Mouse (Mus musculus): ENCODE data around the gene Psmd4. TPM values are rescaled to one million over a fixed set of nuclear protein-coding genes. Genes with fewer than 3 reads are reported as not detected.
"Not testable (repeated sequence)": the region's sequence is repeated elsewhere in the genome, so short reads cannot be mapped to it uniquely, and the experiment has no call there.

Gene Psmd4
- polyA plus RNA-seq, 1 experiment from 2014 or later: 281 TPM

DNA sequence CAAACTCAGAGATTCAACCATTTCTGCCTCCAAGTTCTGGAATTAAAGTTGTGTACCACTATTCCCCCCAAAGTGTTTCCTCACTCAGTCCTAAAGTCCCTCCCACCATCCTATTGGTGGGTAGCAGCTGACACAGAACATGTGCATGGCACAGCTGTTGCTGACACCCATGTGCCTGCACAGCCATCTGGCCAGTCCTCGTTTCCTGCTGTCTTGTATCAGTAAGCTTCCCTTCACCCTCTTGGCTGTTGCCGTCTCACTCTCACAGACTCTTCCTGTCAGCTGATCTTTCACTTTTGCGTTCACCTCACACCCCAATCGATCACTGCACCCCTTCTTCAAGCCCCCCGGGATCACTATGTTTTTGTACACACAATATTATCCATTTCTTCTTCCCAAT lies 14.7 kb downstream of the Psmd4 start:
- Histone ChIP-seq H3K4me3 (ENCODE audit: low read length) (no peak overlapping the region), H3K27me3 (ENCODE audit: insufficient read depth, low read length) (no peaks in the 10 kb centered on the region), H3K27ac (ENCODE audit: low read length) (no peak overlapping the region), H3K4me2 (replicated peaks; ENCODE audit: low read depth, low read length) (no peak overlapping the region), H3K9me3 (ENCODE audit: low read length) (no peaks in the 10 kb centered on the region), H3K36me3 (ENCODE audit: insufficient read depth, low read length) (peaks cover 25% of the 10 kb centered on the region), H3K4me1 (ENCODE audit: insufficient read depth, low read length) (peaks cover 6% of the 10 kb centered on the region; the same call in 1 of the 2 replicates), H3K9ac (replicated peaks; ENCODE audit: low read length) (no peak overlapping the region)
- WGBS: 42% methylated on average over 5 of the region's 5 CpGs
- ATAC-seq (ENCODE audit: low FRiP score, low TSS enrichment): no peak

DNA sequence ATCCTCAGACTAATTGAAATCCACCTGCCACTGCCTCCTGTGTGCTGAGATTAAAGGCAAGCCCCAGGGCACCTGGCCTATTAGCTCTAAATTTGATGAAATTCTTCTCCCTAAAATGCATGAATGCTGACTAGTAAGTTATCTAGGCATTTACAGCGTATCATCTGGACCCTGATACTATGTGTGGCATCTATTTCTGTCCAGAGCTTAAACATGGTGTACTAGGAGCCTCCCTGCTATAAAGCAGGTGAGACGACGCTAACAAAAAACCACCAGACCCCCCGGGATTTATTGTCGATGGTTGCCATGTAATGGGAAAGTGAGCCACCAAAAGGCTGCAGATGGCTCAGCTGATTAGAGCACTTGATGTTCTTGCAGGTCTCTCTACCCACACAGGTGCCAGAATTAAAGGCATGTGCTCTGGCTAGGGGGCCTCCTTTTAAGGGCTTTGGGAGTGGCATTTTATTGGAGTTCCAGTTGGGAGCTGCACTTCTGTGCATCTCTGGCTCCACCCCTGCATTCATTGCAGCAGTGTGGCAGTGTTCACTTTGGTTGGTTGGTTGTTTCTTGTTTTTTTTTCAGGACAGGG lies 15.3 kb downstream of the Psmd4 start:
- no peak for ATAC-seq (ENCODE audit: low FRiP score, low TSS enrichment)
- Histone ChIP-seq H3K9me3 (ENCODE audit: low read length) (no peaks in the 10 kb centered on the region), H3K27me3 (ENCODE audit: insufficient read depth, low read length) (no peaks in the 10 kb centered on the region), H3K9ac (replicated peaks; ENCODE audit: low read length) (no peak overlapping the region), H3K4me3 (ENCODE audit: low read length) (no peak overlapping the region), H3K27ac (ENCODE audit: low read length) (no peak overlapping the region), H3K36me3 (ENCODE audit: insufficient read depth, low read length) (peaks cover 21% of the 10 kb centered on the region), H3K4me1 (ENCODE audit: insufficient read depth, low read length) (peaks cover 6% of the 10 kb centered on the region; the same call in 1 of the 2 replicates), H3K4me2 (replicated peaks; ENCODE audit: low read depth, low read length) (no peak overlapping the region)
- WGBS: 42% methylated on average over 5 of the region's 5 CpGs

DNA sequence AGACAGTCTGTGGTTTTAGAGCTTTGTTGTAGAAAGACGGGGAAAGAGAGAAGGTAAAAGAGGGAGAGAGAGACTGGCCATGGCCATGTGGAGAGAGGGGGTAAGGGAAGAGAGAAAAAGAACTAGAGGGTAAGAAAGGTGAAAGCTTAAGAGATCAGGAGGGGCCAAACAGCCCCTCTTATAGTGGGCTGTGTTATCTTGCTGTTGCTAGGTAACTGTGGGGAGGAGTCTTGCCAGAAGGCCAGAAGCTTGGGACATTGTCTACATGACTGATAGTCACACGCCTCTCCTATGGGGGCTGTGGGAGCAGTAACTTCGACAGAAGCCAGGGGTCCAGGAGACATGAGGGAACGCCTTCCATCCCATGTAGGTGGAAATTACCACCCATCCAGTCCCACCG lies 17.2 kb downstream of the Psmd4 start:
- H3K4me3 ChIP-seq (ENCODE audit: low read length): no peak overlapping the region
- H3K27ac ChIP-seq (ENCODE audit: low read length): no peak overlapping the region
- H3K9me3 ChIP-seq (ENCODE audit: low read length): no peaks in the 10 kb centered on the region
- WGBS: 55% methylated on average over 5 of the region's 5 CpGs
- no peak overlapping the region for H3K4me2 ChIP-seq (replicated peaks; ENCODE audit: low read depth, low read length)
- ATAC-seq (ENCODE audit: low FRiP score, low TSS enrichment): no peak
- H3K36me3 ChIP-seq (ENCODE audit: insufficient read depth, low read length): peaks cover 5% of the 10 kb centered on the region; the same call in 1 of the 2 replicates
- no peak overlapping the region for H3K9ac ChIP-seq (replicated peaks; ENCODE audit: low read length)
- H3K27me3 ChIP-seq (ENCODE audit: insufficient read depth, low read length): no peaks in the 10 kb centered on the region
- peaks cover 6% of the 10 kb centered on the region; the same call in 1 of the 2 replicates for H3K4me1 ChIP-seq (ENCODE audit: insufficient read depth, low read length)

DNA sequence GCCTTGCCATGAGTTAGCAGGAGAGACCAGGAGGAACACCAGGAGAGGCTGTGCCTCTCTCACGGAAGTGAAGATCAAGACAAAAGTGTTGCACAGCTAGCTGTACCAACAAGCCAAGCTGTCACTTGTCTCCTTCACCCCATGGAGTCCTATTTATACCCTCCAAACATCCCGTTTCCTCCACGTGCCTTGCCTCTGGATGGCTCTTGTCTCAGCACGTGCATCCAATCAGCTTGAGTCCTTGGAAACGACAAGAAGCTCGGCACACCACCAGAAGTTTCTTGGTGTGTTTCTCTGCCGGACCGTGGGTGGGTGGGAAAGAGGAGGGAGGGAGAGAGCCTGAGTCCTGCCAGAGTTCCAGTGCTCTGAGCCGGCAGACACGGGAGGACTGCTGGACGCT lies 17.9 kb downstream of the Psmd4 start:
- Histone ChIP-seq H3K27me3 (ENCODE audit: insufficient read depth, low read length) (no peaks in the 10 kb centered on the region), H3K4me3 (ENCODE audit: low read length) (no peak overlapping the region), H3K36me3 (ENCODE audit: insufficient read depth, low read length) (peaks cover under 1% of the 10 kb centered on the region; the same call in 1 of the 2 replicates), H3K4me2 (replicated peaks; ENCODE audit: low read depth, low read length) (no peak overlapping the region), H3K9ac (replicated peaks; ENCODE audit: low read length) (0 out of 2 replicates have a peak overlapping the region, but pooled peaks have one; percentile 35), H3K4me1 (ENCODE audit: insufficient read depth, low read length) (peaks cover 6% of the 10 kb centered on the region; the same call in 1 of the 2 replicates), H3K27ac (ENCODE audit: low read length) (no peak overlapping the region), H3K9me3 (ENCODE audit: low read length) (no peaks in the 10 kb centered on the region)
- WGBS: 30% methylated on average over 11 of the region's 11 CpGs
- 0 out of 2 replicates have a peak, but pooled peaks have one; percentile 25 for ATAC-seq (ENCODE audit: low FRiP score, low TSS enrichment)

DNA sequence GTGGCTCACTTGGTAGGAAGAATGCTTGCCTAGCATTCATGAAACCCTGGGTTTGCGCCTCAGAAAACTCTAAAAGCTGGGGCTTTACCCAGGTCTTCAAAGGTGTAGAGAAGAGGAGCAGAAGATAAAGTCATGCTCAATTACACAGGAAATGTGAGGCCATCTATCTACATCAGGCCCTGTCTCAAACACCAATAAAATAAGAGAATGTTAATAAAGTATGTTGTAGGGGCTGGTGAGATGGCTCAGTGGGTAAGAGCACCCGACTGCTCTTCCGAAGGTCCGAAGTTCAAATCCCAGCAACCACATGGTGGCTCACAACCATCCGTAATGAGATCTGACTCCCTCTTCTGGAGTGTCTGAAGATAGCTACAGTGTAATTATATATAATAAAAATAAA lies 21.5 kb downstream of the Psmd4 start:
- H3K27ac ChIP-seq (ENCODE audit: low read length); H3K27me3 ChIP-seq (ENCODE audit: insufficient read depth, low read length); H3K4me3 ChIP-seq (ENCODE audit: low read length); H3K4me1 ChIP-seq (ENCODE audit: insufficient read depth, low read length); H3K9me3 ChIP-seq (ENCODE audit: low read length); H3K9ac ChIP-seq (replicated peaks; ENCODE audit: low read length); H3K4me2 ChIP-seq (replicated peaks; ENCODE audit: low read depth, low read length); H3K36me3 ChIP-seq (ENCODE audit: insufficient read depth, low read length); ATAC-seq (ENCODE audit: low FRiP score, low TSS enrichment): not testable (repeated sequence)
- WGBS: 89% methylated on average over 5 of the region's 5 CpGs

DNA sequence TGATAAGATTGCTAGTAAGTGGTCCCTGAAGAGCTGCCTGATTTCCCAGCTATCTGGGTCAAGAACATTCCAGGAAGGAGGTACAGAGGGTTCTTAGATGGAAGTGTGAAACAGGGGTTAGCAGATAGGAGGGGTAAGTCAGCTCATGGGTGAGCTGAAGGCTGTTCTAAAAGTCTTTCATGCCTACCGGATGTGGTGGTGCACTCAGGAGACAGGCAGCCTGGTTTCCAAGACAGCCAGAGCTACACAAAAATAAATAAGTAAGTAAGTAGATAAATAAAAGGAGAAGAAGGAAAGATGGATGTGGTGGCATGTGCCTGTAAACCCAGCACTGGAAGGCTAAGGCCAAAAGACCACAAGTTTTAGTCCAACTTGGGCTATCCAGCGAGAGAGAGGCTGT lies 23.7 kb downstream of the Psmd4 start:
- Histone ChIP-seq H3K27ac (ENCODE audit: low read length) (no peak overlapping the region), H3K4me3 (ENCODE audit: low read length) (no peak overlapping the region), H3K9me3 (ENCODE audit: low read length) (no peaks in the 10 kb centered on the region), H3K27me3 (ENCODE audit: insufficient read depth, low read length) (no peaks in the 10 kb centered on the region), H3K4me2 (replicated peaks; ENCODE audit: low read depth, low read length) (no peak overlapping the region), H3K36me3 (ENCODE audit: insufficient read depth, low read length) (no peaks in the 10 kb centered on the region), H3K9ac (replicated peaks; ENCODE audit: low read length) (no peak overlapping the region), H3K4me1 (ENCODE audit: insufficient read depth, low read length) (peaks cover 9% of the 10 kb centered on the region)
- no peak for ATAC-seq (ENCODE audit: low FRiP score, low TSS enrichment)
- 81% methylated on average over 2 of the region's 2 CpGs for WGBS

DNA sequence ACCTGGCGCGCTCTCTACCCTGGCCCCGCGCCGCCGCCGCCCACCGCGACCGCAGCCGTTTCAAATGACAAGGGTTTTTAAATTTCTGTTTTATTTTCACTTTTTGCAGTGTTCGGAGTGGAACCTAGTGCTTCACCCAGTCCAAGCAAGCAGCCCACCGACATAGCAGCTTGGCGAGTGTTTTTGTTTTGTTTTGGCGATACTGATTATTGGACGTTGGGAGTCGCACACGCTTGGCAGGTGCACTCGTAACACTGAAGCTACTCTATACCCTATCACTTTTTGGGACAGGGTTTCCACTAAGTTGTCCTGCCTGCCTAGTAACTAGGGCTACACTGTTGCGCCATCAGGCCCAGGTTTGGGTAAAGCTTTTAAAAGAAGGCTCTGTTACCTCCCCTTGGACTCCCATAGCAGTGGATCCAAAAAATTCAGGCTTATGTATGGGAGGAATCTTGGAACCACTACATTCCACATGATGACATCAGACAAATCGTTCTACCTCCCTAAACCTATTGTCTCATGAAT lies 25.8 kb downstream of the Psmd4 start:
- 4% methylated on average over 21 of the region's 21 CpGs for WGBS
- no peak for ATAC-seq (ENCODE audit: low FRiP score, low TSS enrichment)
- no peaks in the 10 kb centered on the region for H3K9me3 ChIP-seq (ENCODE audit: low read length)
- H3K9ac ChIP-seq (replicated peaks; ENCODE audit: low read length): peak overlapping the region; percentile 80
- peak overlapping the region; percentile 99 for H3K27ac ChIP-seq (ENCODE audit: low read length)
- peak overlapping the region; percentile 80 for H3K4me3 ChIP-seq (ENCODE audit: low read length)
- no peaks in the 10 kb centered on the region for H3K27me3 ChIP-seq (ENCODE audit: insufficient read depth, low read length)
- H3K36me3 ChIP-seq (ENCODE audit: insufficient read depth, low read length): peaks cover 8% of the 10 kb centered on the region
- peaks cover 18% of the 10 kb centered on the region for H3K4me1 ChIP-seq (ENCODE audit: insufficient read depth, low read length)
- H3K4me2 ChIP-seq (replicated peaks; ENCODE audit: low read depth, low read length): peak overlapping the region; percentile 81

DNA sequence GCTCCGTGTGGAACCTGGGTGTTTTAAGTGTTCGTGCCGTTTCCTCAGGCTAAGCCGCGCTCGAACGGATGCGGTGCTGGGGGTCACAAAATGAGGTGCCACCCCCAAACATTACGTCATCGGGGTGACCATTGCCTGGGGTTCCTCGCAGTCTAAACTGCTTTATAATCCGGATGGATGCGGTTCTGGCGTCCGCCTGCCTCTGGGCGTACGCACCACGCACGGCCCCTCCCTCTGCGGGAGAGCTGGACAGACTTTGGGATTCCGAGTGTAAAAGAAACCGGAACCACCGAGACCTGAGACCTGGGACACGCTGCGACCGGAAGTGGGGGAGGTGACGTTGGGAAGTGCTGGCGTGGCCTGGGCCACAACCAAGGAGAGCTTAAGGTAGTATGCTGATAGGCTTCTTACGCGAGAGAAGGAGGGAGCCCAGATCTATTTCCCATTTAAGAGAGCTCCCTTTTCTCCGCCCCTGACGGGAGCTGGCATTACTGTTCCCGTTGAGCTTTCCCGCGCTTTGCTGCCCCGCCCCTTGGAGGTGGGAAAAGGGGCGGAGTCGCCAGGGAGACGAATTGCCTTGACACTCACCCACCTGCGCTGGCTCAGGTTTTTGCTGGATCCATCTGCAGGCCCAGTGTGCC lies 26.4 kb downstream of the Psmd4 start:
- WGBS: under 1% methylated on average over 40 of the region's 40 CpGs
- peak overlapping the region; percentile 99 for H3K27ac ChIP-seq (ENCODE audit: low read length)
- peak overlapping the region; percentile 80 for H3K4me3 ChIP-seq (ENCODE audit: low read length)
- H3K4me2 ChIP-seq (replicated peaks; ENCODE audit: low read depth, low read length): peak overlapping the region; percentile 81
- no peaks in the 10 kb centered on the region for H3K9me3 ChIP-seq (ENCODE audit: low read length)
- H3K9ac ChIP-seq (replicated peaks; ENCODE audit: low read length): peak overlapping the region; percentile 80
- peaks cover 13% of the 10 kb centered on the region for H3K36me3 ChIP-seq (ENCODE audit: insufficient read depth, low read length)
- H3K27me3 ChIP-seq (ENCODE audit: insufficient read depth, low read length): no peaks in the 10 kb centered on the region
- peaks cover 18% of the 10 kb centered on the region for H3K4me1 ChIP-seq (ENCODE audit: insufficient read depth, low read length)
- peak; percentile 80 for ATAC-seq (ENCODE audit: low FRiP score, low TSS enrichment)

DNA sequence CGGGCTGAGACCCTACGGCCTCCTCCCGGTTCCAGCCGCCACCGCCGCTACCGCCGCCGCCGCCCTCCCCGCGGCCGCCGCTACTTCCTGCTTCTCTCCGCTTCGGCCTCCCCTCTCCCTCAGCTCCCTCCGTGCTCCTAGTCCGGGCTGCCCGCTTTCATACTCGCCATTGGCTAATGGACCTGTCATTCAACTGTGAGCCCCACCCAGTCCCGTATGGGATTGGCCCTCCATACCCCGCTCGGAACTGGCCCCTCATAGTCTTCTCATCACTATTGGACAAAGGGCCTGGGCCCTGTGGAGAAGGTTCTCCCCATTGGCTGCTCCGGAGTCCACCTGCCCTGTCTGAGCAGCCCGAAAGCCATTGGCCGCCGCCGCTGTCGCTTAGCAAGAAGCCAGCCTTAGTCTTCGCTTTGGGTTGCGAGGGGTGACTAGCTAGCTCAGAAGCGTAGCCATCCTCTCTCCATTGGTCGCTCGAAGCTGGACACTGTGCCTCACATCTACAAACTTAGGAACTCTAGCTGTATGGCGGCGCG lies 27.0 kb downstream of the Psmd4 start, which contains the start of gene Zfp687:
Gene Zfp687, minus strand, starts transcription at position 112 of the 536 bp plus-strand sequence.
- Histone ChIP-seq H3K4me3 (ENCODE audit: low read length) (peak within 1 kb of the TSS; percentile 80), H3K27me3 (ENCODE audit: insufficient read depth, low read length) (no peaks in the 10 kb centered on the region), H3K4me1 (ENCODE audit: insufficient read depth, low read length) (peaks cover 18% of the 10 kb centered on the region), H3K9ac (replicated peaks; ENCODE audit: low read length) (peak within 1 kb of the TSS; percentile 83), H3K36me3 (ENCODE audit: insufficient read depth, low read length) (peaks cover 20% of the 10 kb centered on the region), H3K27ac (ENCODE audit: low read length) (peak within 1 kb of the TSS; percentile 99), H3K4me2 (replicated peaks; ENCODE audit: low read depth, low read length) (peak within 1 kb of the TSS; percentile 88), H3K9me3 (ENCODE audit: low read length) (no peaks in the 10 kb centered on the region)
- under 1% methylated on average over 34 of the region's 37 CpGs for WGBS
- peak; percentile 100 for ATAC-seq (ENCODE audit: low FRiP score, low TSS enrichment)
